Mouse (Mus musculus): Measurements from ENCODE around the gene Mrgprf. TPM values are rescaled to one million over a fixed set of nuclear protein-coding genes. Genes with fewer than 3 reads are reported as not detected.

The Mrgprf gene
- polyA plus RNA-seq, 1 experiment from 2014 or later, result 2.3 TPM

DNA sequence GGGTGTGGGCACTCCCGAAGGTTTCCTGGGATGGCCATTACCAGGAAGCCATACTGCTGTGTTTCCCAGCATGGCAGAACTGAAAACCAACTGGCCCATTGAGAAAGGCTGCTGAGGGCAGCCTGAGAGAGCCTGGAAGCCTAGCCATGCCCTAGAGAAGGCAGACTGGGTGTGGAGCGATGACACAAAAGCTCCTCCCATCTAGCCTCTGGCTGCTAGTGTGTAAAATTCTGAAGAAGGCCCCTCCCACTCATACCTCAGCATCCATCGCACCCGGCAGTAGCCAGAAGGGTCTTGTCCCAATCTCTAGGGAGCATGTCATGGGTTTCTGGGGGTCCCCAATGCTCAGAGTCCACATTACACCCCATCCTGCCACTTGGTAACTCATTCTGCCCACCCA, 19.2 kb upstream of the Mrgprf start:
- Histone ChIP-seq H3K4me3 (replicated peaks; ENCODE audit: low read length) (no peak overlapping the region), H3K9me3 (ENCODE audit: control insufficient read depth, low read length) (no peaks in the 10 kb centered on the region), H3K36me3 (replicated peaks; ENCODE audit: control insufficient read depth, insufficient read depth) (no peaks in the 10 kb centered on the region), H3K4me2 (replicated peaks) (no peak overlapping the region), H3K27me3 (ENCODE audit: control insufficient read depth, insufficient read depth, low read length) (no peaks in the 10 kb centered on the region), H3K9ac (no peak overlapping the region), H3K27ac (no peak overlapping the region), H3K4me1 (replicated peaks; ENCODE audit: control insufficient read depth, insufficient read depth, low read length) (no peaks in the 10 kb centered on the region)
- no peak for ATAC-seq (ENCODE audit: low FRiP score)
- DNase-seq (ENCODE audit: low spot score), result no peak
- WGBS, result 80% methylated on average over 4 of the region's 4 CpGs

GRCm38 (mm10) chr7:145283041-145283440, 17.6 kb upstream of the Mrgprf start:
- H3K9me3 ChIP-seq (ENCODE audit: control insufficient read depth, low read length), result no peaks in the 10 kb centered on the region
- no peaks in the 10 kb centered on the region for H3K4me1 ChIP-seq (replicated peaks; ENCODE audit: control insufficient read depth, insufficient read depth, low read length)
- no peak overlapping the region for H3K27ac ChIP-seq
- H3K4me3 ChIP-seq (replicated peaks; ENCODE audit: low read length), result peak overlapping the region; percentile 33
- DNase-seq (ENCODE audit: low spot score) (no peak), ATAC-seq (ENCODE audit: low FRiP score) (no peak)
- H3K4me2 ChIP-seq (replicated peaks), result peak overlapping the region; percentile 50
- H3K36me3 ChIP-seq (replicated peaks; ENCODE audit: control insufficient read depth, insufficient read depth), result no peaks in the 10 kb centered on the region
- 53% methylated on average over 4 of the region's 4 CpGs for WGBS
- peak overlapping the region; percentile 10 for H3K9ac ChIP-seq
- no peaks in the 10 kb centered on the region for H3K27me3 ChIP-seq (ENCODE audit: control insufficient read depth, insufficient read depth, low read length)

GRCm38 (mm10) chr7:145283487-145284187, 17.0 kb upstream of the Mrgprf start, which contains the start of gene Tpcn2:
Gene Tpcn2, minus strand, starts transcription at chr7:145284011.
- H3K4me3 ChIP-seq (replicated peaks; ENCODE audit: low read length), result peak within 1 kb of the TSS; percentile 33
- H3K27ac ChIP-seq, result no peak within 1 kb of the TSS
- H3K36me3 ChIP-seq (replicated peaks; ENCODE audit: control insufficient read depth, insufficient read depth), result no peaks in the 10 kb centered on the region
- no peaks in the 10 kb centered on the region for H3K27me3 ChIP-seq (ENCODE audit: control insufficient read depth, insufficient read depth, low read length)
- peak; percentile 90 for DNase-seq (ENCODE audit: low spot score)
- H3K4me1 ChIP-seq (replicated peaks; ENCODE audit: control insufficient read depth, insufficient read depth, low read length), result no peaks in the 10 kb centered on the region
- H3K9ac ChIP-seq, result peak within 1 kb of the TSS; percentile 10
- H3K9me3 ChIP-seq (ENCODE audit: control insufficient read depth, low read length), result no peaks in the 10 kb centered on the region
- WGBS, result 4% methylated on average over 18 of the region's 18 CpGs
- ATAC-seq (ENCODE audit: low FRiP score), result peak; percentile 93
- peak within 1 kb of the TSS; percentile 50 for H3K4me2 ChIP-seq (replicated peaks)

DNA sequence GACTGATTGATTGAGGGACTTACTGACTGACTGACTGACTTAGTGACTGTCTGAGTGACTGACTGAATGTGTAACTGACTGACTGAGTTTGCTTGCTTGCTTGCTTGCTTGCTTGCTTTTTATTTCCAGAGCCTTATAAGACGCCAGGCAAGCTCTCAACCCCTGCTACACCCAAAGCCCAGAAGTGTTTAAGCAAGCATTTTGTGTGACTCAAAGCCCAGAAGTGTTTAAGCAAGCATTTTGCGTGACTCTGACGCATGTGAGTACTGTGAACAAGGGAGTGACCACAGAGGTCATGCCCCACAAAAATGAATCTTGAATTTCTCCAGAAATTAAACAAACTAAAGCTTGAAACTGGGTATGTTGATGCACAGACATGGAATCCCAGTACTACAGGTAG, 16.3 kb upstream of the Mrgprf start:
- Histone ChIP-seq H3K9ac (no peak overlapping the region), H3K27me3 (ENCODE audit: control insufficient read depth, insufficient read depth, low read length) (no peaks in the 10 kb centered on the region), H3K4me2 (replicated peaks) (peak overlapping the region; percentile 50), H3K36me3 (replicated peaks; ENCODE audit: control insufficient read depth, insufficient read depth) (no peaks in the 10 kb centered on the region), H3K4me3 (replicated peaks; ENCODE audit: low read length) (no peak overlapping the region), H3K4me1 (replicated peaks; ENCODE audit: control insufficient read depth, insufficient read depth, low read length) (no peaks in the 10 kb centered on the region), H3K9me3 (ENCODE audit: control insufficient read depth, low read length) (no peaks in the 10 kb centered on the region), H3K27ac (no peak overlapping the region)
- WGBS, result 64% methylated on average over 3 of the region's 3 CpGs
- DNase-seq (ENCODE audit: low spot score) (no peak), ATAC-seq (ENCODE audit: low FRiP score) (no peak)

- no peak for DNase-seq (ENCODE audit: low spot score)
- 78% methylated on average over 4 of the region's 4 CpGs for WGBS
- Histone ChIP-seq H3K9me3 (ENCODE audit: control insufficient read depth, low read length) (no peaks in the 10 kb centered on the region), H3K4me3 (replicated peaks; ENCODE audit: low read length) (no peak overlapping the region), H3K27me3 (ENCODE audit: control insufficient read depth, insufficient read depth, low read length) (no peaks in the 10 kb centered on the region), H3K27ac (no peak overlapping the region), H3K36me3 (replicated peaks; ENCODE audit: control insufficient read depth, insufficient read depth) (no peaks in the 10 kb centered on the region), H3K4me1 (replicated peaks; ENCODE audit: control insufficient read depth, insufficient read depth, low read length) (no peaks in the 10 kb centered on the region), H3K9ac (no peak overlapping the region), H3K4me2 (replicated peaks) (no peak overlapping the region)
- ATAC-seq (ENCODE audit: low FRiP score), result no peak
These were observed 15.2 kb upstream of the Mrgprf start for GRCm38 (mm10) chr7:145285476-145285875.

DNA sequence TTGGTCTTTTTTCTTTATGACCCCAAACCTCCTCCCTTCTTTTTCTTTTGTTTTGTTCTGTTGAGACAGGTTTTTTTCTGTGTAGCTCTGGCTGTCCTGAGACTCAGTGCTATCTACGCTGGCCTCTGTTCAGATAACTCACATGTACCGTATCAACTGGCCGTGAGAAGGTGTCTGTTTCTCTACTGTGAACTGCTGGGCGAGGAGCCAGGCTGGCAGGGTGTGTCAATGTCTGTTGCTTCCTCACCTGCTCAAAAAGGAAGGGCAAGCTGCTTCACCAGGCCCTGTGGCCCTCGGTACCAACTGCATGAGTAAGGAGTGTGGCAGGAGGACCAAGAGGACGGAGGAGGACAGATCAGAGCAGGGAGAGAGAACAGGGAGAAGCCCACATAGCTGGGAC, 13.2 kb upstream of the Mrgprf start:
- WGBS, result 86% methylated on average over 6 of the region's 6 CpGs
- H3K4me2 ChIP-seq (replicated peaks), result no peak overlapping the region
- no peak for DNase-seq (ENCODE audit: low spot score)
- no peaks in the 10 kb centered on the region for H3K27me3 ChIP-seq (ENCODE audit: control insufficient read depth, insufficient read depth, low read length)
- no peak for ATAC-seq (ENCODE audit: low FRiP score)
- no peaks in the 10 kb centered on the region for H3K4me1 ChIP-seq (replicated peaks; ENCODE audit: control insufficient read depth, insufficient read depth, low read length)
- no peaks in the 10 kb centered on the region for H3K36me3 ChIP-seq (replicated peaks; ENCODE audit: control insufficient read depth, insufficient read depth)
- H3K9me3 ChIP-seq (ENCODE audit: control insufficient read depth, low read length), result no peaks in the 10 kb centered on the region
- no peak overlapping the region for H3K9ac ChIP-seq
- no peak overlapping the region for H3K4me3 ChIP-seq (replicated peaks; ENCODE audit: low read length)
- H3K27ac ChIP-seq, result no peak overlapping the region

DNA sequence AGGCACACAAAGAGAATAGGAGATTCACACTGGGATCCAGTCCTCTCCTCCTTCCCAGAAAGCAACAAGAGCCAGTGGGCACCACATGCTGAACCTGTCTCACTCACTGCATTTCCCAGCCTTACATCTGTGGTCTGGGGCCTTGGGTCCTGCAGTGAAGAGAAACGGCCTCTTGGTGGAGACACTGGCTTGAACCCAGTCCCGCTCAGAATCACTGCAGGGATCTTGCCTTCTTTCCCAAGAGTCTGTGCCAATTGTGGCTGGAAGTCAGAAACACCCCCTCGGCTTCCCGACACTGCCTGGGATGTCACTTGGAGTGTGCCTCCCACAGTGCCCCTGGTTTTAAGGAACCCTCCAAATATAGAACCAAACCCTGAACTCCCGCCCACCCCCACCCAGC, 11.3 kb upstream of the Mrgprf start:
- no peaks in the 10 kb centered on the region for H3K27me3 ChIP-seq (ENCODE audit: control insufficient read depth, insufficient read depth, low read length)
- H3K4me1 ChIP-seq (replicated peaks; ENCODE audit: control insufficient read depth, insufficient read depth, low read length), result no peaks in the 10 kb centered on the region
- DNase-seq (ENCODE audit: low spot score) (no peak), ATAC-seq (ENCODE audit: low FRiP score) (no peak)
- H3K27ac ChIP-seq, result no peak overlapping the region
- WGBS, result 18% methylated on average over 5 of the region's 5 CpGs
- H3K36me3 ChIP-seq (replicated peaks; ENCODE audit: control insufficient read depth, insufficient read depth), result no peaks in the 10 kb centered on the region
- no peak overlapping the region for H3K4me2 ChIP-seq (replicated peaks)
- H3K9ac ChIP-seq, result no peak overlapping the region
- no peaks in the 10 kb centered on the region for H3K9me3 ChIP-seq (ENCODE audit: control insufficient read depth, low read length)
- H3K4me3 ChIP-seq (replicated peaks; ENCODE audit: low read length), result no peak overlapping the region

GRCm38 (mm10) chr7:145291847-145292246, 8.8 kb upstream of the Mrgprf start:
- Histone ChIP-seq H3K9me3 (ENCODE audit: control insufficient read depth, low read length) (no peaks in the 10 kb centered on the region), H3K36me3 (replicated peaks; ENCODE audit: control insufficient read depth, insufficient read depth) (no peaks in the 10 kb centered on the region), H3K9ac (no peak overlapping the region), H3K4me2 (replicated peaks) (no peak overlapping the region), H3K27me3 (ENCODE audit: control insufficient read depth, insufficient read depth, low read length) (no peaks in the 10 kb centered on the region), H3K4me3 (replicated peaks; ENCODE audit: low read length) (no peak overlapping the region), H3K27ac (no peak overlapping the region), H3K4me1 (replicated peaks; ENCODE audit: control insufficient read depth, insufficient read depth, low read length) (no peaks in the 10 kb centered on the region)
- DNase-seq (ENCODE audit: low spot score), result no peak
- WGBS, result 97% methylated on average over 2 of the region's 2 CpGs
- ATAC-seq (ENCODE audit: low FRiP score), result no peak

GRCm38 (mm10) chr7:145292726-145293125, 7.9 kb upstream of the Mrgprf start:
- H3K4me3 ChIP-seq (replicated peaks; ENCODE audit: low read length), result no peak overlapping the region
- no peak overlapping the region for H3K9ac ChIP-seq
- H3K27me3 ChIP-seq (ENCODE audit: control insufficient read depth, insufficient read depth, low read length), result no peaks in the 10 kb centered on the region
- no peak overlapping the region for H3K4me2 ChIP-seq (replicated peaks)
- no peak overlapping the region for H3K27ac ChIP-seq
- H3K9me3 ChIP-seq (ENCODE audit: control insufficient read depth, low read length), result no peaks in the 10 kb centered on the region
- H3K4me1 ChIP-seq (replicated peaks; ENCODE audit: control insufficient read depth, insufficient read depth, low read length), result no peaks in the 10 kb centered on the region
- 80% methylated on average over 2 of the region's 2 CpGs for WGBS
- H3K36me3 ChIP-seq (replicated peaks; ENCODE audit: control insufficient read depth, insufficient read depth), result no peaks in the 10 kb centered on the region
- no peak for ATAC-seq (ENCODE audit: low FRiP score)
- no peak for DNase-seq (ENCODE audit: low spot score)

DNA sequence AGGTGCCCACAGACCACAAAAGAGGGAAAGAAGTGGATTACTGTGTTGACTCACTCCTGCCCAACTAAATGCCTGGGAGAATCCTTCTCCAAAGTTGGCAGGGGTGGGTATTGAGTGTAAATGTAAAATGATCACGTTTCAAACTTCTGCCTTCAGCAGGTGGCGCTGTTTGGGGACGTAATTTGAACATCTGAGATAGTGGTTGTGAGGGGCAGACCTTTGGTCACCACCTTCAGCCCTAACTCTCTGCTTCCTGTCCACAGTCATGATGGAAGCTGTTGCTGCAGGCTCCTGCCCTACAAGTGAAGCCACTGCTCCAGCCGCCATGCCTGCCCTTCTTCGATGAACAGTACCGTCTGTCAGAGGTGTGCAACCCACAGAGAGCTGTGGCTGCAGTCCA, 6.8 kb upstream of the Mrgprf start:
- H3K4me3 ChIP-seq (replicated peaks; ENCODE audit: low read length), result no peak overlapping the region
- no peaks in the 10 kb centered on the region for H3K36me3 ChIP-seq (replicated peaks; ENCODE audit: control insufficient read depth, insufficient read depth)
- no peak for DNase-seq (ENCODE audit: low spot score)
- WGBS, result 36% methylated on average over 6 of the region's 6 CpGs
- H3K9ac ChIP-seq, result no peak overlapping the region
- H3K27ac ChIP-seq, result no peak overlapping the region
- no peaks in the 10 kb centered on the region for H3K9me3 ChIP-seq (ENCODE audit: control insufficient read depth, low read length)
- H3K4me1 ChIP-seq (replicated peaks; ENCODE audit: control insufficient read depth, insufficient read depth, low read length), result no peaks in the 10 kb centered on the region
- no peak overlapping the region for H3K4me2 ChIP-seq (replicated peaks)
- ATAC-seq (ENCODE audit: low FRiP score), result no peak
- no peaks in the 10 kb centered on the region for H3K27me3 ChIP-seq (ENCODE audit: control insufficient read depth, insufficient read depth, low read length)
